In genomic region chr5:72916048-72916447, GRCm38 (mm10) we compare ENCODE assay signal across 8 mouse cellular contexts. TPM values are rescaled to one million over a fixed set of nuclear protein-coding genes. Genes with fewer than 3 reads are reported as not detected.
DNase-seq lines count a peak whose midpoint lies in the region; ATAC-seq and TF ChIP-seq lines count a peak whose summit lies in the region.

No protein-coding gene starts in this region.

- no peak for DNase-seq in kidney, adult 8-10 months
- no peak for DNase-seq in hindbrain, embryonic 14.5 days (ENCODE audit: low spot score)
- no peak for DNase-seq in spleen, adult 12 weeks (ENCODE audit: low spot score)
- no peak for DNase-seq in cerebellum, postnatal 25 days

- H3K4me1 ChIP-seq in kidney, embryonic 15.5 days: peaks cover 33% of the 10 kb centered on the region
- peaks cover 8% of the 10 kb centered on the region for H3K4me1 ChIP-seq in cortical plate, adult 2 months (ENCODE audit: control insufficient read depth, insufficient read depth, low read length)
- peaks cover 26% of the 10 kb centered on the region for H3K4me1 ChIP-seq in hindbrain, embryonic 14.5 days (replicated peaks; ENCODE audit: control insufficient read depth, insufficient read depth, low read length)
- peaks cover 31% of the 10 kb centered on the region for H3K4me1 ChIP-seq in midbrain, embryonic 15.5 days

- H3K27ac ChIP-seq in kidney, embryonic 15.5 days: peak overlapping the region; percentile 16; the same call in 1 of the 2 replicates
- H3K27ac ChIP-seq in cortical plate, adult 2 months (ENCODE audit: insufficient read depth, low read length): no peak overlapping the region
- H3K27ac ChIP-seq in hindbrain, embryonic 14.5 days: 0 out of 2 replicates have a peak overlapping the region, but pooled peaks have one; percentile 96
- 0 out of 2 replicates have a peak overlapping the region, but pooled peaks have one; percentile 96 for H3K27ac ChIP-seq in midbrain, embryonic 15.5 days

- peak overlapping the region; percentile 65 for H3K4me2 ChIP-seq in kidney, embryonic 15.5 days
- peak overlapping the region; percentile 86 for H3K4me2 ChIP-seq in hindbrain, embryonic 14.5 days (replicated peaks)
- H3K4me2 ChIP-seq in midbrain, embryonic 15.5 days: peak overlapping the region; percentile 74

- no peaks in the 10 kb centered on the region for H3K36me3 ChIP-seq in kidney, embryonic 15.5 days
- H3K36me3 ChIP-seq in hindbrain, embryonic 14.5 days (replicated peaks; ENCODE audit: control insufficient read depth, insufficient read depth): no peaks in the 10 kb centered on the region
- H3K36me3 ChIP-seq in midbrain, embryonic 15.5 days (replicated peaks): no peaks in the 10 kb centered on the region

- peak overlapping the region; percentile 97 for H3K4me3 ChIP-seq in kidney, embryonic 15.5 days (replicated peaks)
- H3K4me3 ChIP-seq in cortical plate, adult 2 months (ENCODE audit: insufficient read depth, low read length): peak overlapping the region; percentile 5; the same call in 1 of the 2 replicates
- peak overlapping the region; percentile 91 for H3K4me3 ChIP-seq in hindbrain, embryonic 14.5 days (replicated peaks; ENCODE audit: low read length)
- peak overlapping the region; percentile 87 for H3K4me3 ChIP-seq in midbrain, embryonic 15.5 days

- ATAC-seq in kidney, embryonic 15.5 days (replicated peaks; ENCODE audit: low FRiP score): no peak
- ATAC-seq in hindbrain, embryonic 14.5 days (ENCODE audit: low FRiP score): no peak
- ATAC-seq in midbrain, embryonic 15.5 days (replicated peaks): no peak
- ATAC-seq in frontal cortex, adult (ENCODE audit: low TSS enrichment): no peak

- H3K27me3 ChIP-seq in kidney, embryonic 15.5 days: no peaks in the 10 kb centered on the region
- H3K27me3 ChIP-seq in hindbrain, embryonic 14.5 days (ENCODE audit: control insufficient read depth, insufficient read depth, low read length): 0 out of 2 replicates have a peak, but pooled peaks cover 3% of the 10 kb centered on the region
- H3K27me3 ChIP-seq in midbrain, embryonic 15.5 days (replicated peaks): no peaks in the 10 kb centered on the region

- no peak for TF ChIP-seq CTCF in cortical plate, adult 2 months (IDR thresholded peaks at IDR 0.05; ENCODE audit: extremely low read depth, insufficient read depth, low read length)

- no peak for TF ChIP-seq POLR2A in cortical plate, adult 2 months (IDR thresholded peaks at IDR 0.05; ENCODE audit: extremely low read depth, insufficient read depth, low read length)

- WGBS in kidney, embryonic 15.5 days: 29% methylated on average over 4 of the region's 4 CpGs
- WGBS in hindbrain, embryonic 14.5 days: 52% methylated on average over 4 of the region's 4 CpGs
- 37% methylated on average over 4 of the region's 4 CpGs for WGBS in midbrain, embryonic 15.5 days

- H3K9me3 ChIP-seq in kidney, embryonic 15.5 days (replicated peaks): no peaks in the 10 kb centered on the region
- H3K9me3 ChIP-seq in hindbrain, embryonic 14.5 days (ENCODE audit: control insufficient read depth, low read length): no peaks in the 10 kb centered on the region
- no peaks in the 10 kb centered on the region for H3K9me3 ChIP-seq in midbrain, embryonic 15.5 days

- H3K9ac ChIP-seq in kidney, embryonic 15.5 days: peak overlapping the region; percentile 98; the same call in 1 of the 2 replicates
- peak overlapping the region; percentile 89 for H3K9ac ChIP-seq in hindbrain, embryonic 14.5 days
- H3K9ac ChIP-seq in midbrain, embryonic 15.5 days: peak overlapping the region; percentile 94; the same call in 1 of the 2 replicates

RNA-seq across cellular contexts. Expression of gene Slain2, which starts 1.9 kb away (rescaled TPM):
- polyA plus RNA-seq in kidney, embryonic 15.5 days (2015; fragmentation: Nextera tagmentation; extraction: Ambion mirVana): 14.1 and 15.1 TPM in 2 replicates
- polyA plus RNA-seq in cortical plate, adult 2 months (2012; rRNA removed): 12.9 and 14.7 TPM in 2 replicates
- 24.6 and 29.6 TPM in 2 replicates for polyA plus RNA-seq in hindbrain, embryonic 14.5 days (2014; fragmentation: Nextera tagmentation; extraction: Ambion mirVana)
- polyA plus RNA-seq in midbrain, embryonic 15.5 days (2015; fragmentation: Nextera tagmentation; extraction: Ambion mirVana): 16.8 and 18.1 TPM in 2 replicates

RNA-seq across cellular contexts. Expression of gene Tec, which starts 47.8 kb away (rescaled TPM):
- 8.4 and 8.6 TPM in 2 replicates for polyA plus RNA-seq in kidney, embryonic 15.5 days (2015; fragmentation: Nextera tagmentation; extraction: Ambion mirVana)
- 2.0 TPM in 2 replicates for polyA plus RNA-seq in cortical plate, adult 2 months (2012; rRNA removed)
- polyA plus RNA-seq in hindbrain, embryonic 14.5 days (2014; fragmentation: Nextera tagmentation; extraction: Ambion mirVana): 7.6 and 8.8 TPM in 2 replicates
- 5.8 and 6.4 TPM in 2 replicates for polyA plus RNA-seq in midbrain, embryonic 15.5 days (2015; fragmentation: Nextera tagmentation; extraction: Ambion mirVana)

RNA-seq across cellular contexts. Expression of gene Gm10135, which starts 58.5 kb away (rescaled TPM):
- not detected in 2 replicates for polyA plus RNA-seq in kidney, embryonic 15.5 days (2015; fragmentation: Nextera tagmentation; extraction: Ambion mirVana)
- not detected in 2 replicates for polyA plus RNA-seq in cortical plate, adult 2 months (2012; rRNA removed)
- not detected in 2 replicates for polyA plus RNA-seq in hindbrain, embryonic 14.5 days (2014; fragmentation: Nextera tagmentation; extraction: Ambion mirVana)
- not detected in 2 replicates for polyA plus RNA-seq in midbrain, embryonic 15.5 days (2015; fragmentation: Nextera tagmentation; extraction: Ambion mirVana)

Comparison
In these comparisons a context has a peak if more than half of its experiments do, and no peak if none do; other contexts are left out.
1. H3K4me3 ChIP-seq: peak in every context shown above with its lines; median percentile 97 in kidney, embryonic 15.5 days; 91 in hindbrain, embryonic 14.5 days; 87 in midbrain, embryonic 15.5 days; 5 in cortical plate, adult 2 months.